Mouse (Mus musculus) liver, adult 2 months (tissue): ENCODE results near the gene Acer3.

Experiments used
- CTCF ChIP-seq: fragments of 200-500 bp; IDR thresholded peaks from 2 replicates; pipeline ENCODE4 v1.5.1; 2011; ENCODE audit warnings: low read depth, low read length, control low read depth
- POLR2A ChIP-seq: fragments of 200-500 bp; IDR thresholded peaks from 2 replicates; pipeline ENCODE4 v1.6.1; 2011; ENCODE audit warnings: low read length, control low read depth; ENCODE audit not compliant: insufficient read depth; ENCODE audit errors: extremely low read depth

GRCm38 (mm10) chr7:98349096-98349495 is 28.1 kb upstream of the Acer3 start:
- no peak for TF ChIP-seq POLR2A
- TF ChIP-seq CTCF = peak; percentile 99
